Mouse (Mus musculus) stomach, embryonic 14.5 days (tissue): ENCODE data around the gene Casq2. TPM values are rescaled to one million over a fixed set of nuclear protein-coding genes. Genes with fewer than 3 reads are reported as not detected.

Experiments
- ATAC-seq: fragments of 200-750 bp; cut with Nextera tagmentation; 2 replicates; pipeline ENCODE4 v1.8.0; 2017; ENCODE audit warnings: low read depth, moderate TSS enrichment; ENCODE audit not compliant: insufficient number of reproducible peaks, insufficient read depth, low FRiP score
- H3K27ac ChIP-seq: fragments of 300-500 bp; sonication (generic); 2 replicates; pipeline ENCODE4 v1.5.1; 2014; ENCODE audit warnings: mild to moderate bottlenecking, low read length, moderate library complexity, mixed read lengths
- H3K27me3 ChIP-seq: fragments of 300-500 bp; sonication (generic); 2 replicates; pipeline ENCODE4 v1.6.1; 2014; ENCODE audit warnings: low read length, control low read depth, mixed read lengths; ENCODE audit not compliant: control insufficient read depth, insufficient read depth
- H3K36me3 ChIP-seq: fragments of 300-500 bp; sonication (generic); 2 replicates; pipeline ENCODE4 v1.6.1; 2014; ENCODE audit warnings: mild to moderate bottlenecking, control low read depth, low read length, moderate library complexity, mixed read lengths; ENCODE audit not compliant: control insufficient read depth, insufficient read depth
- H3K4me1 ChIP-seq: fragments of 300-500 bp; sonication (generic); 2 replicates; pipeline ENCODE4 v1.6.1; 2014; ENCODE audit warnings: low read length, control low read depth, mixed read lengths; ENCODE audit not compliant: control insufficient read depth, insufficient read depth
- H3K4me2 ChIP-seq: fragments of 300-500 bp; sonication (generic); replicated peaks from 2 replicates; pipeline ENCODE4 v1.6.1; 2014; ENCODE audit warnings: low read depth, low read length, control low read depth
- H3K4me3 ChIP-seq: fragments of 300-500 bp; sonication (generic); 2 replicates; pipeline ENCODE4 v1.5.1; 2014; ENCODE audit warnings: low read depth, low read length, control low read depth
- H3K9ac ChIP-seq: fragments of 300-500 bp; sonication (generic); replicated peaks from 2 replicates; pipeline ENCODE4 v1.6.1; 2014; ENCODE audit warnings: low read depth, mild to moderate bottlenecking, control low read depth, low read length, moderate library complexity, mixed read lengths
- H3K9me3 ChIP-seq: fragments of 300-500 bp; sonication (generic); 2 replicates; pipeline ENCODE4 v1.6.1; 2016; ENCODE audit warnings: low read depth, low read length, control low read depth; ENCODE audit not compliant: control insufficient read depth
- WGBS: fragments of 180-500 bp; shearing (Covaris S2); extraction: QIAGEN DNeasy Blood & Tissue Kit; methylation state at CpG from one replicate; pipeline ENCODE4 v1.1.7; 2014; 5-methylcytosine and 5-hydroxymethylcytosine counted together
- polyA plus RNA-seq: library from polyadenylated mRNA; unstranded; fragments of >200 nt; fragmentation: Nextera tagmentation; extraction: Ambion mirVana; gene quantifications from 2 replicates; pipeline ENCODE4 v1.2.1, GENCODE M21; 2014

The Casq2 gene
- polyA plus RNA-seq, 1 experiment from 2014 or later = 0.65 TPM

- Histone ChIP-seq H3K27me3 (no peaks in the 10 kb centered on the region), H3K4me3 (no peak overlapping the region), H3K9ac (no peak overlapping the region), H3K4me1 (peaks cover 19% of the 10 kb centered on the region), H3K36me3 (peaks cover 28% of the 10 kb centered on the region), H3K4me2 (no peak overlapping the region), H3K9me3 (no peaks in the 10 kb centered on the region), H3K27ac (no peak overlapping the region)
- ATAC-seq = no peak
- 65% methylated on average over 4 of the region's 4 CpGs for WGBS
Observed at GRCm38 (mm10) chr3:102164911-102165310, 78.7 kb downstream of the Casq2 start.

- H3K27me3 ChIP-seq = no peaks in the 10 kb centered on the region
- peak; percentile 66; the same call in 1 of the 2 replicates for ATAC-seq
- H3K4me2 ChIP-seq = no peak overlapping the region
- peaks cover 23% of the 10 kb centered on the region for H3K4me1 ChIP-seq
- WGBS = 89% methylated on average over 21 of the region's 21 CpGs
- H3K9me3 ChIP-seq = no peaks in the 10 kb centered on the region
- no peak overlapping the region for H3K9ac ChIP-seq
- H3K27ac ChIP-seq = no peak overlapping the region
- peaks cover 26% of the 10 kb centered on the region for H3K36me3 ChIP-seq
- H3K4me3 ChIP-seq = no peak overlapping the region
Observed at GRCm38 (mm10) chr3:102165536-102166286, 79.5 kb downstream of the Casq2 start.

GRCm38 (mm10) chr3:102166287-102166620, 80.0 kb downstream of the Casq2 start:
- H3K4me3 ChIP-seq = no peak overlapping the region
- H3K9me3 ChIP-seq = no peaks in the 10 kb centered on the region
- H3K27ac ChIP-seq = no peak overlapping the region
- no peak overlapping the region for H3K9ac ChIP-seq
- peaks cover 26% of the 10 kb centered on the region for H3K4me1 ChIP-seq
- H3K27me3 ChIP-seq = no peaks in the 10 kb centered on the region
- no peak overlapping the region for H3K4me2 ChIP-seq
- ATAC-seq = no peak
- H3K36me3 ChIP-seq = peaks cover 21% of the 10 kb centered on the region
- 79% methylated on average over 4 of the region's 4 CpGs for WGBS

DNA sequence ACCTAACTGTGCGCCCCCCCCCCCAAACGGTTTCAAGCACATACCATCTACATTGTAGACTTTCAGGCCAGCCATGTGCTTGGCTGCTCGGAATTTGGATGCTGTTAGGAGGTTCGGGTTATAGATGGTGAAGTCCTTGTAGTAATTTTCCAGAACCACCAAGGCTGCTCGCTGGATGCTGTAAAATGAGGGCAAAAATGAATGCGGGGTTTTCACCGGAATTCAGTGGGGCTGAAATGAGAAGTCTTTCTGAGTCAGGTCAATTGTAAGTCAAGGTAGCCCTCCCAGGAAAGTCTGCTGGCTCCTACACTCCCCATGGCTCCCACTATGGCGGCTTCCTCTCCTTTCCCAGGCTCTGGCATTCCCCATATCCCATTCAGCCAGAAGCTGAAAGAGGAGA, 80.6 kb downstream of the Casq2 start:
- peaks cover 28% of the 10 kb centered on the region for H3K4me1 ChIP-seq
- peaks cover 20% of the 10 kb centered on the region for H3K36me3 ChIP-seq
- 85% methylated on average over 8 of the region's 8 CpGs for WGBS
- no peak overlapping the region for H3K9ac ChIP-seq
- ATAC-seq = no peak
- H3K4me3 ChIP-seq = no peak overlapping the region
- no peak overlapping the region for H3K27ac ChIP-seq
- H3K9me3 ChIP-seq = no peaks in the 10 kb centered on the region
- no peaks in the 10 kb centered on the region for H3K27me3 ChIP-seq
- no peak overlapping the region for H3K4me2 ChIP-seq

DNA sequence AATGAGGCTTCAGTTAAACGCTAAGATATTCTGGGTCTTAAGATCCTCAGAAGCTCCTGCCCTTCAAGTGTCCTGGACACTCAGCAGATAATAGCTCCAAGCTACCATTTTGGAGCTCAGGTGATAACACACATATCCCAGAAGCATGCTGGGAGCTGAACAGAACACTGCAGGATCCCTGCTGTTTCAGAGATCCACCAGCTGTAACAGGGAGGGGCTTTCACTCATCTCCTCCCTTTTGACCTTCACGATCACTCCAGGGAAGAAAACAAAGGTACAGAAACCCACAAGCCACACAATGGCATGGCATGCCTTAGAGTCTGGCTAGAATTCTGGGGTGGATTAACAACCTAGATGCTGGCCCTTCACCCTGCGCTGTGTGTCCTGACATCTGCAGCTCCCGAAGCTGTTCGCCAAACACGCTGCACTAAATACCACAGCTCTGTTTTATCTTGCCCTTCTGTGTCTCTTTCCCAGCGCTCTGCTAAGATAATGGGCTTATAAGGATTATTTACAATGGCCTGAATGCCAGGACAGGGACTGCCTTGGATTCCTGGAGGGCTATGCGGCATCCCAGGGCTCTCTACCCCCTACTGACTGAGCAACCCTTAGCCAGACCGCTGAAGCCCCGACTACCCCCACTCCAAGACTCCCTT, 81.5 kb downstream of the Casq2 start:
- Histone ChIP-seq H3K9me3 (no peaks in the 10 kb centered on the region), H3K36me3 (peaks cover 19% of the 10 kb centered on the region), H3K4me2 (no peak overlapping the region), H3K27me3 (no peaks in the 10 kb centered on the region), H3K9ac (no peak overlapping the region), H3K4me3 (no peak overlapping the region), H3K27ac (peak overlapping the region; percentile 48; the same call in 1 of the 2 replicates), H3K4me1 (peaks cover 28% of the 10 kb centered on the region)
- ATAC-seq = no peak
- WGBS = 25% methylated on average over 10 of the region's 10 CpGs

- Histone ChIP-seq H3K9me3 (no peaks in the 10 kb centered on the region), H3K9ac (no peak overlapping the region), H3K4me1 (peaks cover 34% of the 10 kb centered on the region), H3K36me3 (peaks cover 10% of the 10 kb centered on the region), H3K27me3 (no peaks in the 10 kb centered on the region), H3K4me3 (no peak overlapping the region), H3K4me2 (0 out of 2 replicates have a peak overlapping the region, but pooled peaks have one; percentile 4), H3K27ac (peak overlapping the region; percentile 88)
- ATAC-seq = peak; percentile 80
- 26% methylated on average over 13 of the region's 13 CpGs for WGBS
Observed at GRCm38 (mm10) chr3:102169197-102169905, 83.1 kb downstream of the Casq2 start.

GRCm38 (mm10) chr3:102174118-102174865, 88.1 kb downstream of the Casq2 start:
- WGBS = 60% methylated on average over 8 of the region's 8 CpGs
- Histone ChIP-seq H3K27ac (no peak overlapping the region), H3K4me2 (no peak overlapping the region), H3K36me3 (no peaks in the 10 kb centered on the region), H3K4me3 (no peak overlapping the region), H3K4me1 (peaks cover 27% of the 10 kb centered on the region), H3K9ac (no peak overlapping the region), H3K27me3 (no peaks in the 10 kb centered on the region), H3K9me3 (no peaks in the 10 kb centered on the region)
- ATAC-seq = no peak

DNA sequence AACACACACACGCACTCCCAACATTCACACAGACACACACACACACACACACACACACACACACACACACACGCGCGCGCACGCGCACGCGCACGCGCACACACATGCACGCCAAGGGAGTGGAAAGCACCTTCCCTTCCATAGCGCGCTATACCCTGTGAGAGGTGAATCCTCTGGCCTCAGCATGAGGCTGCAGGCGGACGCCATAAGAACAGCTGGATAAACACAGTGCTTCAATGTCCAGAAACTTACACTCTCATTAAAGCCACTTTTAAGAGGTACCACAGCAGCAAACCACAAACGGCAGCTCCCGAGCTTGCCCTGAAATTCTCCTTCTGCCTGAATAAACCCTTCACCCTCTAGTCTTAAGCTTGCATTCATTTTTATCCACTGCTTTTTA, 89.5 kb downstream of the Casq2 start:
- peak overlapping the region; percentile 61; the same call in 1 of the 2 replicates for H3K27ac ChIP-seq
- H3K9me3 ChIP-seq = no peaks in the 10 kb centered on the region
- H3K27me3 ChIP-seq = no peaks in the 10 kb centered on the region
- 85% methylated on average over 17 of the region's 18 CpGs for WGBS
- H3K9ac ChIP-seq = no peak overlapping the region
- H3K4me3 ChIP-seq = no peak overlapping the region
- 0 out of 2 replicates have a peak, but pooled peaks cover 16% of the 10 kb centered on the region for H3K4me1 ChIP-seq
- H3K36me3 ChIP-seq = no peaks in the 10 kb centered on the region
- ATAC-seq = no peak
- no peak overlapping the region for H3K4me2 ChIP-seq
